Mouse (Mus musculus) embryo, embryonic 9.5 days (tissue): Measurements from ENCODE around the gene Il4i1.

Experiments used
- DNase-seq: peaks from one replicate; pipeline ENCODE4 v3.0.0-alpha.2; 2017; ENCODE audit errors: extremely low spot score

Gene Il4i1

GRCm38 (mm10) chr7:44818751-44819235 is 2.6 kb downstream of the Il4i1 start:
- no peak for DNase-seq

GRCm38 (mm10) chr7:44819391-44819790 is 3.2 kb downstream of the Il4i1 start:
- no peak for DNase-seq

- DNase-seq: no peak
Measured at GRCm38 (mm10) chr7:44819863-44820262, 3.7 kb downstream of the Il4i1 start.

- DNase-seq: no peak
Measured at GRCm38 (mm10) chr7:44820525-44820924, 4.3 kb downstream of the Il4i1 start.

- no peak for DNase-seq
Measured at GRCm38 (mm10) chr7:44821666-44822448, 5.7 kb downstream of the Il4i1 start.

GRCm38 (mm10) chr7:44823409-44823808 is 7.2 kb downstream of the Il4i1 start:
- no peak for DNase-seq

- peak; percentile 61 for DNase-seq
Measured at GRCm38 (mm10) chr7:44824872-44825271, 8.7 kb downstream of the Il4i1 start.

- no peak for DNase-seq
Measured at GRCm38 (mm10) chr7:44826771-44827170, 10.6 kb downstream of the Il4i1 start.

- DNase-seq: no peak
Measured at GRCm38 (mm10) chr7:44828706-44829105, 12.5 kb downstream of the Il4i1 start.

GRCm38 (mm10) chr7:44832763-44833162 is 16.6 kb downstream of the Il4i1 start:
- DNase-seq: no peak

- no peak for DNase-seq
Measured at GRCm38 (mm10) chr7:44835373-44836015, 19.3 kb downstream of the Il4i1 start.

GRCm38 (mm10) chr7:44836016-44836404 is 19.8 kb downstream of the Il4i1 start:
- DNase-seq: no peak

- DNase-seq: no peak
Measured at GRCm38 (mm10) chr7:44836423-44837053, 20.4 kb downstream of the Il4i1 start.

GRCm38 (mm10) chr7:44838073-44838472 is 21.9 kb downstream of the Il4i1 start:
- no peak for DNase-seq

- DNase-seq: no peak
Measured at GRCm38 (mm10) chr7:44839171-44839490, 22.9 kb downstream of the Il4i1 start.

GRCm38 (mm10) chr7:44839491-44840191 is 23.5 kb downstream of the Il4i1 start:
- DNase-seq: peak; percentile 61

- no peak for DNase-seq
Measured at GRCm38 (mm10) chr7:44840426-44840825, 24.2 kb downstream of the Il4i1 start.

- DNase-seq: no peak
Measured at GRCm38 (mm10) chr7:44841825-44842463, 25.8 kb downstream of the Il4i1 start.

GRCm38 (mm10) chr7:44845006-44845405 is 28.8 kb downstream of the Il4i1 start:
- no peak for DNase-seq

- no peak for DNase-seq
Measured at GRCm38 (mm10) chr7:44846804-44847203, 30.6 kb downstream of the Il4i1 start.

GRCm38 (mm10) chr7:44847772-44848171 is 31.6 kb downstream of the Il4i1 start:
- DNase-seq: no peak
